9 mouse cellular contexts compared by ENCODE assay signal in genomic region chr15:95827465-95827971, GRCm38 (mm10). TPM values are rescaled to one million over a fixed set of nuclear protein-coding genes. Genes with fewer than 3 reads are reported as not detected.
DNase-seq lines count a peak whose midpoint lies in the region; ATAC-seq and TF ChIP-seq lines count a peak whose summit lies in the region.
"Had no signal": no experiment of that assay in that cellular context is flagged by ENCODE, and none has a peak within 500 bp of the region (broad histone marks: within the 10 kb centered on the region; RNA-seq: fewer than 3 reads in every experiment).

No protein-coding gene starts in this region.

- no peaks in the 10 kb centered on the region for H3K27me3 ChIP-seq in kidney, embryonic 16.5 days (ENCODE audit: insufficient read depth, low read length)
- no peaks in the 10 kb centered on the region for H3K27me3 ChIP-seq in hindbrain, postnatal 0 days (ENCODE audit: insufficient read depth, low read length)
- no peaks in the 10 kb centered on the region for H3K27me3 ChIP-seq in neural tube, embryonic 15.5 days (replicated peaks)
- H3K27me3 ChIP-seq: megakaryocyte, embryonic 14.5 days had no signal

- H3K4me2 ChIP-seq in kidney, embryonic 16.5 days (replicated peaks; ENCODE audit: low read depth, low read length), result 0 out of 2 replicates have a peak overlapping the region, but pooled peaks have one; percentile 7
- 0 out of 2 replicates have a peak overlapping the region, but pooled peaks have one; percentile 11 for H3K4me2 ChIP-seq in hindbrain, postnatal 0 days (ENCODE audit: low read depth, low read length)
- peak overlapping the region; percentile 32 for H3K4me2 ChIP-seq in neural tube, embryonic 15.5 days

- H3K4me1 ChIP-seq in kidney, embryonic 16.5 days (ENCODE audit: insufficient read depth, low read length), result peaks cover 52% of the 10 kb centered on the region
- H3K4me1 ChIP-seq in hindbrain, postnatal 0 days (ENCODE audit: insufficient read depth, low read length), result peaks cover 26% of the 10 kb centered on the region
- peaks cover 37% of the 10 kb centered on the region for H3K4me1 ChIP-seq in neural tube, embryonic 15.5 days

- no peaks in the 10 kb centered on the region for H3K9me3 ChIP-seq in kidney, embryonic 16.5 days (ENCODE audit: low read length)
- H3K9me3 ChIP-seq in hindbrain, postnatal 0 days (ENCODE audit: low read length), result no peaks in the 10 kb centered on the region
- no peaks in the 10 kb centered on the region for H3K9me3 ChIP-seq in neural tube, embryonic 15.5 days (replicated peaks)

- H3K4me3 ChIP-seq in kidney, embryonic 16.5 days (ENCODE audit: low read length), result no peak overlapping the region
- no peak overlapping the region for H3K4me3 ChIP-seq in hindbrain, postnatal 0 days (ENCODE audit: low read length)
- H3K4me3 ChIP-seq in neural tube, embryonic 15.5 days (replicated peaks), result no peak overlapping the region
- H3K4me3 ChIP-seq: megakaryocyte, embryonic 14.5 days had no signal

- H3K27ac ChIP-seq in kidney, embryonic 16.5 days (ENCODE audit: low read length), result peak overlapping the region; percentile 59
- no peak overlapping the region for H3K27ac ChIP-seq in hindbrain, postnatal 0 days
- H3K27ac ChIP-seq in neural tube, embryonic 15.5 days (replicated peaks), result 0 out of 2 replicates have a peak overlapping the region, but pooled peaks have one; percentile 41

- 29% methylated on average over 11 of the region's 11 CpGs for WGBS in kidney, embryonic 16.5 days
- 16% methylated on average over 11 of the region's 11 CpGs for WGBS in hindbrain, postnatal 0 days
- WGBS in neural tube, embryonic 15.5 days, result 10% methylated on average over 11 of the region's 11 CpGs

- ATAC-seq in kidney, embryonic 16.5 days (ENCODE audit: low FRiP score, low TSS enrichment), result peak; percentile 17; the same call in 1 of the 2 replicates
- ATAC-seq in hindbrain, postnatal 0 days, result no peak
- no peak; the same call in 1 of the 2 replicates for ATAC-seq in neural tube, embryonic 15.5 days (ENCODE audit: low FRiP score)
- no peak for ATAC-seq in megakaryocyte-erythroid progenitor cell, adult 5-6 weeks (replicated peaks; ENCODE audit: low FRiP score, low TSS enrichment, poor library complexity, severe bottlenecking)
- no peak for ATAC-seq in inflammation-experienced regulatory T-cells, adult 6 months

- H3K9ac ChIP-seq in kidney, embryonic 16.5 days (replicated peaks; ENCODE audit: low read length), result no peak overlapping the region
- H3K9ac ChIP-seq in hindbrain, postnatal 0 days (replicated peaks; ENCODE audit: low read length), result no peak overlapping the region
- H3K9ac ChIP-seq in neural tube, embryonic 15.5 days (replicated peaks), result no peak overlapping the region

- DNase-seq in kidney, adult 11 months, result no peak
- DNase-seq in embryo, embryonic 10.5 days (ENCODE audit: low spot score), result peak; percentile 87
- peak; percentile 27 for DNase-seq in hindbrain, postnatal 0 days (ENCODE audit: low spot score)
- DNase-seq in lung, postnatal 25 days (ENCODE audit: low spot score), result no peak

- peak; percentile 41 for TF ChIP-seq CTCF in hindbrain, postnatal 0 days (IDR thresholded peaks at IDR 0.05; ENCODE audit: low read depth)

- no peaks in the 10 kb centered on the region for H3K36me3 ChIP-seq in kidney, embryonic 16.5 days (ENCODE audit: insufficient read depth, low read length)
- no peaks in the 10 kb centered on the region for H3K36me3 ChIP-seq in hindbrain, postnatal 0 days (ENCODE audit: insufficient read depth, low read length)
- H3K36me3 ChIP-seq in neural tube, embryonic 15.5 days, result no peaks in the 10 kb centered on the region

RNA-seq across cellular contexts. Expression of gene Ano6, which starts 36.9 kb away (rescaled TPM):
- polyA plus RNA-seq in kidney, embryonic 16.5 days (2015; fragmentation: Nextera tagmentation; extraction: Ambion mirVana), result 54.4 and 67.2 TPM in 2 replicates
- 28.9 and 34.3 TPM in 2 replicates for total RNA-seq in hindbrain, postnatal 0 days (2014; rRNA removed)
- 19.2 and 21.5 TPM in 2 replicates for polyA plus RNA-seq in hindbrain, postnatal 0 days (2015; fragmentation: Nextera tagmentation; extraction: Ambion mirVana)
- polyA plus RNA-seq in neural tube, embryonic 15.5 days (2015; fragmentation: Nextera tagmentation; extraction: Ambion mirVana), result 27.0 and 32.5 TPM in 2 replicates
- 11.5 and 18.0 TPM in 2 replicates for total RNA-seq in megakaryocyte-erythroid progenitor cell, adult 5-6 weeks (2014; fragmentation: Nextera tagmentation)
- 10.5 and 15.9 TPM in 2 replicates for total RNA-seq in megakaryocyte-erythroid progenitor cell, adult 5-6 weeks (2017)
- polyA plus RNA-seq in inflammation-experienced regulatory T-cells, adult 6 months (2017; shearing (Covaris generic)), result 10 to 100 TPM; 37.0 to 46.4 (median 44.4) TPM

Comparison
In these comparisons a context has a peak if more than half of its experiments do, and no peak if none do; other contexts are left out.
1. DNase-seq: peak in embryo, embryonic 10.5 days (single experiment) and hindbrain, postnatal 0 days (single experiment); none in kidney, adult 11 months (single experiment) and lung, postnatal 25 days (single experiment).
2. Peak in every context shown above with its lines, with median percentiles within 50 percentile points of each other: H3K4me2 ChIP-seq.